Mouse (Mus musculus): ENCODE measurements around the gene Gm11634.

- TF ChIP-seq CTCF (IDR thresholded peaks at IDR 0.05) (no peak), EP300 (IDR thresholded peaks at IDR 0.05) (no peak)
These were observed 13.3 kb downstream of the Gm11634 start for GRCm38 (mm10) chr11:101585805-101586204.

Measured in lung, postnatal 0 days (tissue).